Mouse (Mus musculus) spleen, embryonic (tissue): ENCODE results near the gene Gm11563.
"Not testable (repeated sequence)": the region's sequence is repeated elsewhere in the genome, so short reads cannot be mapped to it uniquely, and the experiment has no call there.

ENCODE experiments used
- CTCF ChIA-PET: fragments of 350-600 bp; sonication (Branson Sonifier 250); formaldehyde crosslinking; loops from one replicate; lab custom pipeline; 2022; lab: Charles Lee

Gm11563 gene

DNA sequence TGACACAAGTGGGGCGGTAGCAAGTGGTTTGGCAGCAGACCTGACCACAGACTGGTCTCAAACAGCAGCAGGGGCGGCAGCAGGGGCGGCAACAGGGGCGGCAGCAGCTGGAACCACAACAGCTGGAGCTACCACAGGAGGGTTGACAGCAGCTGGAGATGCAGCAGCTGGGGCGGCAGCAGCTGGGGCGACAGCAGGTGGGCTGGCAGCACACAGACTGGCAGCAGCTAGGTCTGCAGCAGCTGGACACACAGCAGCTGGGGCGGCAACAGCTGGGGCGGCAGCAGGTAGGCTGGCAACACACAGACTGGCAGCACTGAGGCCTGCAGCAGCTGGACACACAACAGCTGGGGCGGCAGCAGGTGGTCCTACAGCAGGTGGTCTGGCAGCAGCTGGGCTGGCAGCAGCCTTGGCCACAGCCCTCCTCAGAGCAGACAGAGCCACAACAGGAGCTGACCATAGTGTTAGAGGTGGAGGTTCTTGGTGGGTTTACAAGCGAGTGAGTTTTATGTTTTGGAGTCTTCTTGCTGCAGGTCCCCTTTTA, at the start of gene Gm11563:
Gm11563 (minus strand) TSS at position 494 of the 544 bp plus-strand sequence.
- CTCF ChIA-PET = not testable (repeated sequence)

DNA sequence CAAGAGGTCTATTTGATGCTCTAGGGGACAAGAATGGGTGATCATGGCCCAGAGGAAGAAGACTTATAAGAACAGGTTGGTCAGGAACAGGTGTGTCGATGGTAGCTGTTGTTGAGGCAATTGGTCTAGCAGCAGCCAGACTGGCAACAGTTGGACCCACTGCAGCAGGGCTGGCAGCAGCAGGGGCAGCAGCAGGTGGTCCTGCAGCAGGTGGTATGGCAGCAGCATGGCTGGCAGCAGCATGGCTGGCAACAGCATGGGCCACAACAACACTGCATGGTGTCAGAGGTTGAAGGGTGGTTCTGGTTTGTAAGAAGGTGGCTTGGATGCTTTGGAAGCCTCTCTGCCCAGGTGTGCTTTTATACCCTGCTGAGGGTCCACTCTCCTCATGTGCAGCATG, 31.7 kb upstream of the Gm11563 start, which contains the start of gene Gm14190:
Gm14190 (minus strand) TSS at position 278 of the 400 bp plus-strand sequence.
- CTCF ChIA-PET = no interaction called here

DNA sequence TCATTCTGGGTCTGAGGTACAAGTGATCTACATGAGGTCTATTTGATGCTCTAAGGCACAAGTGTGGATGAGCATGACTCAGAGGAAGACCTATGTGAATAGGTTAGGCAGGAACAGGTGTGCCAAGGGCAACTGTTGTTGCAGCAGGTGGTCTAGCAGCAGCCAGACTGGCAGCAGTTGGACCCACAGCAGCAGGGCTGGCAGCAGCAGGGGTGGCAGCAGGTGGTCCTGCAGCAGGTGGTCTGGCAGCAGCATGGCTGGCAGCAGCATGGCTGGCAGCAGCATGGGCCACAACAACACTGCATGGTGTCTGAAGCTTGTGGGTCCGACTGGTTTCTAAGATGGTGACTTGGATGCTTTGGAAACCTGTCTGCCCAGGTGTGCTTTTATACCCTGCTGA, 26.5 kb upstream of the Gm11563 start:
- CTCF ChIA-PET = not testable (repeated sequence)

DNA sequence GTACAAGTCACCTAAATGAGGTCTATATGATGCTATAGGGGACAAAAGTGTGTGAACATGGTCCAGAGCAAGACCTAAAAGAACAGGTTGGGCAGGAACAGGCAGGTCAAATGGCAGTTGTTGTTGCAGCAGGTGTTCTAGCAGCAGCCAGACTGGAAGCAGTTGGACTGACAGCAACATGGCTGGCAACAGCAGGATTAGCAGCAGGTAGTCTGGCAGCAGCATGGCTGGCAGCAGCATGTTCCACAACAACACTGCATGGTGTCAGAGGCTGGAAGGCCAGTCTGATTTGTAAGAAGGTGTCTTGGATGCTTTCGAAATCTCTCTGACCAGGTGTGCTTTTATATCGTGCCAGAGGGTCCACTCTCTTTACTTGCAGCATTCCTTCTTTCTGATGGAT, 24.7 kb upstream of the Gm11563 start:
- CTCF ChIA-PET = no interaction called here

DNA sequence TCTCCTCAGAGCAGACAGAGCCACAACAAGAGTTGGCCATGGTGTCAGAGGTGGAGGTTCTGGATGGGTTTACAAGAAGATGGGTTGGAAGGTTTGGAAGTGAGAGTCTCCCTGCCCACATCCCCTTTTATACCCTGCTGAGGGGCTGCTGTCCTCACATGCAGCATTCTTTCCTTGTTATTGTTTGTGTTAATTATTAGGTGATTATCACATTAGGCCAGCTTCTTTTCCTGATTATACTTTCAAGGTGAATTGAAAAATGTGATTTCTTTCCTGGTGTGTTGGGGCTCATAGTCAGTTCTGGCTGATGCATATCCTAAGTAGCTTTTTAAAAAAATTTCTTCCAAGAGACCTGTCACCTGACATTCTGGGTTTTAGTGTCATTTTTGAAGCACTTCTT, 7.1 kb upstream of the Gm11563 start, which contains the start of gene Krtap4-6:
Krtap4-6 (minus strand) TSS at position 101 of the 400 bp plus-strand sequence.
- CTCF ChIA-PET = interaction anchor here (0.6 kb wide), 1 partner anchor 39 kb away, joined by 9 read pairs; no protein-coding TSS in a partner anchor

DNA sequence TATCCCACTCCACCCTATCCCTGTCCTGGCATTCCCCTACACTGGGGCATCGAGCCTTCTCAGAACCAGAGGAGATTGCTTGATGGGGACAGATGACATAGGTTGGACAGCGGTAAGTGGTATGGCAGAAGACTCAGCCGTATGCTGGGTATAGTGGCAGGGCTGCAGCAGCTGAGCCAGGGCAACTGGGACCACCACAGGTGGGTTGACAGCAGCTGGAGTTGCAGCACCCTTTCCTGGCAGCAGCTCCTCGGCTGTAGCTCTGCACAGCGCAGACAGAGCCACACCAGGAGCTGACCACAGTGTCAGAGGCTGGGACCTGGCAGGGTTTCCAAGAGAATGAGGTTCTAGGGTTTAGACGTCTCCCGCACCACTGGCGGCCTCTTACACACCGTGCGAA, 4.0 kb upstream of the Gm11563 start:
- CTCF ChIA-PET = interaction anchor here (0.5 kb wide), 1 partner anchor 210 kb away, joined by 4 read pairs; no protein-coding TSS in a partner anchor

DNA sequence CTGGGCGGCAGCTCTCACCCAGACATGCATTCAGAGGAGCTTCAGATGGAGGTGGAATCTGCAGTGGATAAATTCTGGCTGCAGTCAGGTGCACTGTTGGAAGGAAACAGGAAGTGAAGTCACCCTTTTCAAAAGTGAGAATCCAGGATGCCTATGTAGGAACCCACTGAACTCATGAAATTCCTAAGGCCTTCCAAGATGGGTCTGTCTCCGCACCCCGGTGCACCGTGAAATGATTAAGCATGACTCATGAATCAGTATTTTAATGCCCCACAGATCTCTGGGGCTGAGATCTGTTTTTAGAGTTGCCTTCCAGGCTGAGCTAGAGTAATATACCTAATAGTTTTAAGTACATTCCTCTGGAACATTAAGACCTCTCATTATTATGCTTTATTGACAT, 496 bp upstream of the Gm11563 start:
- CTCF ChIA-PET = no interaction called here

DNA sequence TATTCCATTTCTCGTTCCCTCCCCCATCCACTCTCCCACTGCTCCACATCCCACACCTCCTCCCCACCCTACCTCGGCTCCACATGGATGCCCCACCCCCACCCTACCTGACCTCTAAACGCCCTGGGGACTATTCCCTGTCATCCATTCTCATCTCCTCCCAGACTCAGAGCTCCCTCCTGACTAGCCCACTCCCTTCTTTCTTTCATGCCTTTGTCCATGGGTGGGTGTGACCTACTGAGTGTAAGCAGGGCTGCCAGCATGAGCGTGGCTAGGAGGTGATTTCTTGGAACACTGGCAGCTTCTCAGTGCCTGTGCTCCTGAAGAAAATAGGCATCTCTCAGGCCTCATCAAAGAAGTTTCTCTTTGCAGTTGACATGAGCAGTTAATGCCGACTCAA, 1.7 kb downstream of the Gm11563 start:
- CTCF ChIA-PET = no interaction called here

DNA sequence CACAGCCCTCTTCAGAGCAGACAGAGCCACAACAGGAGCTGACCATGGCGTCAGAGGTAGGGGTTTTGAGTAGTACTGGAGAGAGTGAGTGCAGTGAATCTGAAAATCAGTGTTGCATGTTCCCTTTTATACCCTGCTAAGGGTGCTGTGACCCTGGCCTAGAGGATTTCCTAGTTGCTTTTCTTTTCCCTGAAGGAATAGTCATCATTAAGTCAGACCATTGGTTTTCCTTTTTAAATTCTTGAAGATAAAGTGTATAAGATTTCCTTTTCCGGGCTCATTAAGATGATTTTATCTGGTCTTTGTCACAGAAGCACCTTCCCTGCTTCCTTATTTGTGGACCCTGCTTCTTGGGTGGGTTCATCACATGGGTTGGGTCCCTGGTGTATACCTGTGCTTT, 8.6 kb downstream of the Gm11563 start, which contains the start of gene Gm11555:
Gm11555 (minus strand) TSS at position 101 of the 400 bp plus-strand sequence.
- CTCF ChIA-PET = no interaction called here

DNA sequence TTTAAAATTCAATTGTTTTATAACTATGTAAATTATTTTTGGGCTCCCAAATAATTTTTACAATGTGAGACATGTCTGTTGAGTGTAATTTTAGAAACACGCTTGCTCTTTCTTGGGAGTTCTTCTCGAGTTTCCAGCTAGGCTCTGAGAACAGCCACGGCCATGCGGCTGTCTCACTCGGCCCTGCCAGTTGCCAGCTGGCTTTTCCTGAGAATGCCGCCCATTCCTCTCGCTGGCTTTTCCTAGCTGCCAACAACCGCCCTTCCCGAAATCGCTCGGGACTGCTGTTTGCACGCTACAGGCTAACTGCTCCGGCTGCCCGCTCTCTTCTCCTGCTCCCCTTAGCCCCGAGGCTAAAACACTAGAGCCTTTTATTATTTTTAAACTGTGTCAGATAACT, 12.3 kb downstream of the Gm11563 start:
- CTCF ChIA-PET = no interaction called here

DNA sequence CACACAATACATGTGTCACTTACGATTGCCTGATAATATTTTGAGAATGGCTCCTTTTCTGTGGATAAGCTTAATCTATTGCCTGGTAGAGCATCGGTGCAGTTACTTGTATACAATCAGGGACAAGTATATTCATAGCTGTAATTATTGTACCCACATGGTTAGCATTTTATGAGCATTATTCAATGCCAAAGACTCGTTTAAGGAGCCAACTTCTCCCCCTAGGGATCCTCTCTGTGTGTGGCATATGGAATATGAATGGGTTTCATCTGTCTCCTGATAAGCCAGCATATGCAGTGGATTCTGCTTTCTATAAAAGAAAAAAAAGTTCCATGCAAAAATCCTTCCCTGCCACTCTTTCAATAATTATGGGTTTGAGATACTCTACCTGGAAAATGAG, 14.4 kb downstream of the Gm11563 start:
- CTCF ChIA-PET = no interaction called here

DNA sequence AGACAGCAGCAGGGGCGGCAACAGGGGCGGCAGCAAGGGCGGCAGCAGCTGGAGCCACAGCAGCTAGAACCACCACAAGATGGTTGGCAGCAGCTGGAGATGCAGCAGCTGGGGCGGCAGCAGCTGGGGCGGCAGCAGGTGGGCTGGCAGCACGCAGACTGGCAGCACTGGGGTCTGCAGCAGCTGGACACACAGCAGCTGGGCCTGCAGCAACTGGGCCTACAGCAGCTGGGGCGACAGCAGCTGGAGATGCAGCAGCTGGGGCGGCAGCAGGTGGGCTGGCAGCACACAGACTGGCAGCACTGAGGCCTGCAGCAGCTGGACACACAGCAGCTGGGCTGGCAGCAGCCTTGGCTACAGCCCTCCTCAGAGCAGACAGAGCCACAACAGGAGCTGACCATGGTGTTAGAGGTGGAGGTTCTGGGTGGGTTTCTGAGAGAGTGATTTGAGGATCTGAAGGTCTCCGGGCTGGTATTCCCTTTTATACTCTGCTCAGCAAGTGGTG, 15.1 kb downstream of the Gm11563 start, which contains the start of gene Krtap4-7:
Krtap4-7 (minus strand) TSS at position 455 of the 505 bp plus-strand sequence.
- CTCF ChIA-PET = not testable (repeated sequence)

DNA sequence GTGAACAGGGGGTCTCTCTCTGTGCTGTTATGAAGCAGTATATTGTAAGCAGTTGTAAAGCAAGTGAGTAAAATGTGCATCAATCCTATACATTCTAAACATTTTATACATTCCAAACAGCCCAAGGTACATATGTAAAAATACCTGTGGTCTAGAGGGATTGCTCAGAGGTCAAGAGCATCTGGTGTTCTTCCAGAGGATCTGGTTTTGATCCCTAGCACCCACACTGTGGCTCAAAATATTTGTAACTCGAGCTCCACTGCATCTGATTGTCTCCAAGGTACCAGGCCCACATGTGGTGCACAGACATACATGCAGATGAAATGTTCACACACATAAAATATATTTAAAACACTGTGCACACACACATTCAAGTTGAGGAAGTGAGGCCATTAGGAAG, 17.8 kb downstream of the Gm11563 start:
- CTCF ChIA-PET = no interaction called here

DNA sequence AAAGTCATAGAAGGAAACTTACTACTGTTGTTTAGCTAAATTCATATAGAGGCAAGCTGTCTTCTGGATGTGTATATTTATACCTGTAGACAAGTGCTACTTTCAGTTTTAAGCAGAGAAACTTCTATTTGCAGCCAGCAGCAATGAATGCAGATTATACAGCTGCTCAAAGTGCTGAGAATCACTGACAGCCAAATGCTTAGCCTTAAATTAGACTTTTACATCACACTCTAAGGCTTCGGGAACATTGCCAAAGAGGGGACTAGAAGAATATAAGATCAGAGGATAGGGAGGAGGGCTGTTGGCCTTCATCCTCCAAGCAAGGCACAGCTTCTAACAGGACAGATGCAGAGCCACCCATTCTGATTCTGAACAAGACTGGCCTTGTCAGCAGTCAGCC, 21.7 kb downstream of the Gm11563 start:
- CTCF ChIA-PET = no interaction called here

DNA sequence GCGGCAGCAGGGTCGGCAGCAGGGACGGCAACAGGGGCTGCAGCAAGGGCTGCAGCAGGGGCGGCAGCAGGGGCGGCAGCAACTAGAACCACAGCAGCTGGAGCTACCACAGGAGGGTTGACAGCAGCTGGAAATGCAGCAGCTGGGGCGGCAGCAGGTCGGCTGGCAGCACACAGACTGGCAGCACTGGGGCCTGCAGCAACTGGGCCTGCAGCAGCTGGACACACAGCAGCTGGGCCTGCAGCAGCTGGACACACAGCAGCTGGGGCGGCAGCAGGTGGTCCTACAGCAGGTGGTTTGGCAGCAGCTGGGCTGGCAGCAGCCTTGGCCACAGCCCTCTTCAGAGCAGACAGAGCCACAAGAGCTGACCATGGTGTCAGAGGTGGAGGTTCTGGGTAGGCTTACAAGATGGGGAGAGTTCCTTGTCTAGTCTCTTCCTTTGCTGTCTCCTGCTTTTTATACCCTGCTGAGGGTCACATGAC, 24.1 kb downstream of the Gm11563 start, which contains the start of gene Krtap4-2:
Krtap4-2 (minus strand) TSS at position 432 of the 482 bp plus-strand sequence.
- CTCF ChIA-PET = no interaction called here

DNA sequence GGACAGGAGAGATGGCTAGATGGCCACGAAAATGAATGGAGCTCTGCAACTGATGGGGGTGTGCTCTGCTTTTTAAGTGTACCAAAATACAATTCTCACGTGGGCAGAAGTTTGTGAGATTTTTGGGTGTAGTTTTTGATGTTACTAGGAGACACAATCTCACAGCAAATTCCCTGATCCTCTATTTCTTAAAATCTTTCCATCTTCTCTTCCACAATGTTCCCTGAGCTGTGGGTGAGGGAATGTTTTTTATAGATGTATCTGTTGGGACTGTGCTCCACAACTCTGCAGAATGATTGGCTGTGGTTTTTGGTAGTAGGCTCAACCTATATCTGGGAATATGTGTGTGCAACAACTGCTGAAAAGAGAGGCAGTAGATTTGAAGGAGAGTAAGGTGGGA, 25.5 kb downstream of the Gm11563 start:
- CTCF ChIA-PET = no interaction called here

DNA sequence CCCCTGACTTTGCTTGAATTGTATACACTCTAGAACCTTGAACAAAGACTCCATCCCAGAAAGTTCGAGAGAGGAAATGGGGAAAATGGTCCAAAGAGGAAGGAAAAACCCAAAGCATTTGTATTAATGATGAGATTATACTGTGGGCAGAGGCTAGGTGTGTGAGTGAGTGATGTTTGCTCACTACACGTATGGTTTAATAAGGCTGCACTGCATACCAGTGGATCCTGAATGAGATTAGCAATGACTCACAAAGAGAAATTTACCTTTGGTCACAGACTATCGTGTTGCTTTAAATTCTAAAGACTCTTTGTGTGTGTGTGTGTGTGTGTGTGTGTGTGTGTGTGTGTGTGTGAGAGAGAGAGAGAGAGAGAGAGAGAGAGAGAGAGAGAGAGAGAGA, 27.9 kb downstream of the Gm11563 start:
- CTCF ChIA-PET = no interaction called here

DNA sequence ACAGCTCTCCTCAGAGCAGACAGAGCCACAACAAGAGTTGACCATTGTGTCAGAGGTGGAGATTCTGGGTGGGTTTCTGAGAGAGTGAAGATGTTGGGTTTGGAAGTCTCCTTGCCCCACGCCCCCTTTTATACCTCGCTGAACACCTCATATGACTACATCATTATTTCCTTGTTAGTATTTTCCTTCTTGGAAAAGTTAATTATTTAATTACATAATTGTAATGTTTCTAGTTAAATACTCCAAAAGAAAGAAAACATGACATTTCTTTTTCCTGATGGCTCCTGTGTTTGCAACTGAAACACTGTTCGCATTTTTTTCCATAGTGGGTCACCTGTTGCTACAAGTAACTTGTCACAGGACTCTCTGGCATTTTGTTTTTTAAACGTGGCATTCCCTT, 30.6 kb downstream of the Gm11563 start, which contains the start of gene Krtap4-1:
Krtap4-1 (minus strand) TSS at position 101 of the 400 bp plus-strand sequence.
- CTCF ChIA-PET = no interaction called here

DNA sequence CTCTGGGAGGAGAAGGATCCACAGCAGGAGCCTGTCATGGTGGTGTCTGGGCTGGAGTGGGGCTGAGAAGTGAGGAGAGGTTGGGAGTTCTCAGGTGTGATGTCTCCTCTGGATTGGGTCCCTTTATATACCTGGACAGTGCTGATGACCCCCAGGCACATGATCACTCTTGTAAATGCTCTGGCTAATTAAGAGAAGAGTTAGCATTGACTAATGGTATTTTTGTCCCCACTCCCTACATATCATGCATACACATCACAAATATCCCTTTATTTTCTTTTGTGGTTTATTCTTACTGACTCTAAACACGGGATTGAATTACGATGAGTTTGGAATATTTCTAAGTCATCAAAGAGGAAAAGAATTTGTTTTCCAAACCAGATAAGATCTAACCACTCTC, 38.4 kb downstream of the Gm11563 start, which contains the start of gene Gm11562:
Gm11562 (minus strand) TSS at position 101 of the 400 bp plus-strand sequence.
- CTCF ChIA-PET = no interaction called here

DNA sequence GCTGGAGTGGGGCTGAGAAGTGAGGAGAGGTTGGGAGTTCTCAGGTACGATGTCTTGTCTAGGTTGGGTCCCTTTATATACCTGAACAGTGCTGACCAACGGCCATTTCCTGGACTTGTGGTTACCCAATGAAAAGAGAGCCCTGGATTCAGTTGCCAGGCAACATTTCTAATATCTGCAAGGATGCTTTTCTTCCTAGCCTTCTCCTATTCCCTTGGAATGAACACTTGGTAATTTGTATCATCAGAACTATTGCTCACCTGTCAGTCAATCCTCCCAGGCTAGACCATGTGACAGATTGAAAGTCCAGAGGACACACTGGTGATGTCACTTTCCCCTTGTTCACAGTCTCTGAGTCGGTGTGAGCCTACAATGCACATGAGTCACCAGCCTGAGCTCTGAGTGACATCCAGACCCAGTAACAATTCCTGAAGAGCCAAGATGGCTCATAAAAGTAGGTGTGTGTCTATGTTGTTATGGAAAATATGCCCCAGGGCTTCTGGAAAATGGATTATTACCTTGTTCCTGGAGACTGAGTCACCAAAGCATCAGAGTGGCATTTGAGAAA, 43.9 kb downstream of the Gm11563 start, which contains the start of gene Krtap2-4:
Krtap2-4 (minus strand) TSS at position 51 of the 568 bp plus-strand sequence.
- CTCF ChIA-PET = no interaction called here

DNA sequence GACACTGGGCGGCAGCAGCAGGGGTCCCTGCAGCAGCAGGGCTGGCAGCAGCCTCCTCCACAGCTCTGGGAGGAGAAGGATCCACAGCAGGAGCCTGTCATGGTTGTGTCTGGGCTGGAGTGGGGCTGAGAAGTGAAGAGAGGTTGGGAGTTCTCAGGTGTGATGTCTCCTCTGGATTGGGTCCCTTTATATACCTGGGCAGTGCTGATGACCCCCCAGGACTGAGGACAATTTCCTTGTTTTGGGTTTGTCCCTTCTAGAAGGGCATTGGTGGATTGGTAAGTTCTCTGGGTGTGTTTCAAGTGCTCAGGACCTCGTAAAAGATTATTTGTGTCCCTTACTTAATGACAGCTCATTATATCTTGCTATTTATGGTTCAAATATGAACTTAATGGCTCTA, 48.7 kb downstream of the Gm11563 start, which contains the start of gene Gm11937:
Gm11937 (minus strand) TSS at position 101 of the 400 bp plus-strand sequence.
- CTCF ChIA-PET = not testable (repeated sequence)

DNA sequence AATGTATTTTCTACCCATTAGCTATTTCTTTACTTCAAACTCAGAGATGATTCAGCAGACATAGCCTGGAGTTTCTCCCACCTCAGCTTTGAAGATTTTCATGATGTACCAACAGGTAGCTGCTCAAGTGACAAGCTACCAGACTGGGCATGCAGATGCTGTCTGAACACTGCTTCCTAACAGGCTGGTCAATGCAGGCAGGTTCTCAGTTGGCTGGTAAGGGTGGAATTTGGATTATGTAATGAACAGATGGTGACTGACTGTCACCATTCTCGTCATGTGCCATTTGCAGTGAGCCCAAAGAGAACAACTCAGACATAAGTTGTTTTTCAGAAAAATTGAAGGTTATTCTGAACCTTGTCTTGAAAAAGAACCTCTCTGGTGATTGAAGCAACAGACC, 49.6 kb downstream of the Gm11563 start:
- CTCF ChIA-PET = no interaction called here
